Mouse (Mus musculus) adrenal gland, postnatal 36 days (tissue): ENCODE measurements around the gene Iqschfp. TPM values are rescaled to one million over a fixed set of nuclear protein-coding genes. Genes with fewer than 3 reads are reported as not detected.

Experiments used
- DNase-seq, 2 experiments: peaks; one replicate each; pipeline ENCODE4 v3.0.0; 2021; ENCODE audit warnings: mixed read lengths in 1 of 2
- total RNA-seq, 2 experiments: library from RNA; stranded (reverse); gene quantifications; 2 replicates each; pipeline ENCODE4 v1.2.3; 2021

The Iqschfp gene
- total RNA-seq, 2 experiments from 2014 or later, result not detected

- DNase-seq, result no peak
Observed at GRCm38 (mm10) chr3:67954459-67955065, 62.5 kb downstream of the Iqschfp start.

GRCm38 (mm10) chr3:67959672-67960071 is 67.6 kb downstream of the Iqschfp start:
- DNase-seq, result no peak

DNA sequence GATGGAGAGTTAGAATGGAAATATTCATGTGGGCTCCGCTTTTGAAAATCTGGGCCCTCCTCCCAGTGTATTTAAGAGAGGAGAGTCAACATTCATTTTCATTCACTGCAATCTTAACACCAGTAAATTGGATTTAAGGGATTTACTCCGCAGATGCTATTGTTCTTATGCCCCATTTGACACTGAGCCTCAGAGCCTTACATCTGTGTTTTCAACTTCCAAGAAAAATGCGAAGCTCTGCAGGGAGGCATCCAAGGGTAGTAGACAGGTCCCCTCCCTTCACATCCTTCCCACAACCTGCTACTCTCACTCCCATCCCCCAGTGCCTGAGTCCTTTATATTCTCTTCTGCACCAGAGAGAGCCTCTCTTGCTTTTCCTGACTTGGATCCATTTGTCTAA is 68.1 kb downstream of the Iqschfp start:
- no peak for DNase-seq

DNA sequence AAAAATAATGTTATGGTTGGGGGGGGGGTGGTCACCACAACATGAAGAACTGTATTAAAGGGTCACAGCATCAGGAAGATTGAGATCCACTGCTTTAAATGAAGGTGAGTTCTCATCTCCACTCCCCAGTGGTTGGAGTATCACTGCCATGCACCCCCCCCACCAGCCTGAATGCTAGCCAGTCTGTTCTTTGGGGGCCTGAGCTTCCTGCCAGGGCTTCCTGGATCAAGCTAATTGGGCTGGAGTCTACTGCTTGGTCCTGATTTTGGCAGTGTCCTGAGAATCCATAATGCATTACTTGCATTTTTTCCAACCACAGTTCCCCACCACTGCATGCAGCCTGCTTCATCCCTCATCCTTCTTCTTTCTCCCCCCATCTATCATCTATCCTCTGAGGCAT is 68.7 kb downstream of the Iqschfp start:
- no peak for DNase-seq

GRCm38 (mm10) chr3:67961934-67962639 is 70.1 kb downstream of the Iqschfp start:
- no peak for DNase-seq

GRCm38 (mm10) chr3:67974340-67974998 is 82.4 kb downstream of the Iqschfp start:
- DNase-seq, result no peak

DNA sequence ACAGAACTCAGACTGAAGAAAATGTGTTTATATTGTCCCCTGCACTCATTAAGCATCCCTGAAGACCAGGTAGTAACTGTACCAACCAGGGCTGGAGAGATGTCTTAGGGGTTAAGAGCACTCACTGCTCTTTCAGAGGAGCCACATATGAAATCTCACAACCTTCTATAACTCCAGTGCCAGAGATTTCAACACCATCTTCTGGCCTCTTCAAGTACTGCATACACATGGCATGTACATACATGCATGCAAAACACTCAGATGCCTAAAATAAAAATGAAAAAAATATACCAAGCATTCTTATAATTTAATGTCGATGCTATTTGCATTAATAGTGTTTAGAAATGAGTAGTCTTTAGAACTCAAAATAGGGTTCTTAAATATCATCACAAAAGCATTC is 88.0 kb downstream of the Iqschfp start:
- no peak for DNase-seq

- no peak for DNase-seq
Observed at GRCm38 (mm10) chr3:67983329-67983728, 91.3 kb downstream of the Iqschfp start.

- DNase-seq, result no peak
Observed at GRCm38 (mm10) chr3:68002415-68002814, 110.4 kb downstream of the Iqschfp start.

GRCm38 (mm10) chr3:68012342-68012741 is 120.3 kb downstream of the Iqschfp start:
- DNase-seq, result no peak

DNA sequence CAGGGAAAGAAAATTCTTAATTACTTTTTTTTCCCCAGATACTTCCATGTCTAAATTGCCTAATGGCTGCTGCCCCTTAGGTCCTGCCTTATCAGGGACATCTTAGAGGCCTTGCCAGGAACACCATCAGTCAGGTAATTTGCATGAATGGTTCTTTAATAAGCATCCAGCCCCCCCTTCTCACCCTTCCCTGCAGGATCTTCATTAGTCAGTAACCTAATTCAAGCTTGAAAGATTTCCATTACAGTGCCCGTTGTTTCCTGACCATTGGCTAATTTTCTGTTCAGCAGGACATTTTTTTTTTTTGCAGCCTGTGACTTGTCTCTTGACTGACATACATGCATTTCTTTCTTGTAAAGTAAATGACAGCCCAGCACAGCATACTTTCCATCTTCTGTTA is 123.8 kb downstream of the Iqschfp start:
- no peak for DNase-seq

GRCm38 (mm10) chr3:68019401-68019800 is 127.4 kb downstream of the Iqschfp start:
- no peak for DNase-seq

- no peak for DNase-seq
Observed at GRCm38 (mm10) chr3:68036097-68036496, 144.1 kb downstream of the Iqschfp start.

DNA sequence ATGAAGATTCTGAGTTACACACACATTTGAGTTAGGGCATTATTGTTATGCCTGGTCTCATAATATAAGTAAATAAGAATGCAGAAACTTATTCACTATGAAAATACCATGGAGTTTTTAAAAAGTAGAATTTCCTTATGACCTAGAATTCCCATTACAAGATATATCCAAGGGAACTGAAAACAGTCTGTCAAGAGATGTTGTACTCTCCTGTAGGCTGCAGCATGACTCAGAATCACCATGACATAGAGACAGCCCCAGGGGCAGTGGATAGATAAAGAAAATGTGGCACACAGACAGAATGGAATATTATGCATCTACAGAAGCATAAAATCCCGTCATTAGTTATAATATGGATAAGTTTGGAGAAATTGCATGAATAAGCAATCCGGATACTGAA is 150.9 kb downstream of the Iqschfp start:
- DNase-seq, result no peak

- DNase-seq, result peak; percentile 8 to 24
Observed at GRCm38 (mm10) chr3:68045475-68046416, 153.7 kb downstream of the Iqschfp start.

DNA sequence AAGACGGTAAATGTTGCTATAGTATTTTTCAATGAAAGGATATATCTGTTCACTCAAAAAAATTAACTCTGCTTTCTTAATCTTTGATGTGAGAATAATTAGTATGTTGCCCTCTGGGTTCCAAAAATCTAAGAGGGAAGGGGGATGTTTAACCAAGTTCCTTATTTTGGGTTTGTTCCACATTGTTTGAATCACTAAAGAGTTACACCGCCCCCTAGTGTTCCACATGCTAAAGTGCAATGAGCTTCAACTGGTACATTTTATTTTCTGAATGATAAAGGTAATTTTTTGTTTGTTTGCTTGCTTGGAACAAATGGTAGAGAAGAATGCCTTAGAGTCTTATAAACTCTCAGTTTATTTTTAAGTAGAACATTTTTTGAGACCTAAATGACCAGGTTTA is 161.5 kb downstream of the Iqschfp start:
- no peak for DNase-seq

DNA sequence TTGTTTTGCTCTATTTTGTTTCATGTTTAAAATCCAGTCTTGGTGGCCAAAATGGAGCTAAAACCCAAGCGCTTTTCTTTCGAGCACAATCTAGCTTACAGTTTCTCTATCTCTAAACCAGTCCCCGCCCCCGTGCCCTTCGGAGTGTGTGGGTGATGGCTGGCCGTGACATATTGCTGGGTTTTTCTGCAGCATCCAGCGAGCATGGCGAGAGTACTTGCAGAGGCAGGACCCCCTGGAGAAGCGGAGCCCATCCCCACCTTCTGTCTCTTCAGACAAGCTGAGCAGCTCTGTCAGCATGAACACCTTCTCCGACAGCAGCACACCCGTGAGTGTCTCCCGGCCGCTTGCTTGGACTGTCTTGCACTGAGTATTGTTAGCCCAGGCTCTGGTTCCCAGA is 163.0 kb downstream of the Iqschfp start:
- peak; percentile 7 to 13 for DNase-seq

- DNase-seq, result peak; percentile 77 to 84
Observed at GRCm38 (mm10) chr3:68056373-68057275, 164.6 kb downstream of the Iqschfp start.

- peak in 1 of 2 experiments; percentile 8 for DNase-seq
Observed at GRCm38 (mm10) chr3:68059162-68059800, 167.2 kb downstream of the Iqschfp start.

- peak; percentile 55 to 69 for DNase-seq
Observed at GRCm38 (mm10) chr3:68064731-68065130, 172.7 kb downstream of the Iqschfp start, which contains the start of gene Schip1. Gene Schip1 (plus strand): TSS chr3:68064802.
